Mouse (Mus musculus) G1E (cell line): ENCODE data around the gene Rrm1.

Source experiments
- CTCF ChIP-seq: IDR thresholded peaks from 2 replicates; pipeline ENCODE4 v1.5.1; 2012; ENCODE audit warnings: low read depth, low read length, inconsistent platforms, mixed read lengths
- GATA1 ChIP-seq: IDR thresholded peaks from 2 replicates; pipeline ENCODE4 v1.6.1; 2012; ENCODE audit warnings: borderline replicate concordance, low read length, inconsistent platforms, mixed read lengths

- TF ChIP-seq CTCF (no peak), GATA1 (no peak)
Measured at GRCm38 (mm10) chr7:102393898-102394297, 47.6 kb upstream of the Rrm1 start.
